Mouse (Mus musculus) forebrain, embryonic 14.5 days (tissue): Measurements from ENCODE around the gene Cep295. TPM values are rescaled to one million over a fixed set of nuclear protein-coding genes. Genes with fewer than 3 reads are reported as not detected.

Source experiments
- ATAC-seq: fragments of 200-750 bp; cut with Nextera tagmentation; 2 replicates; pipeline ENCODE4 v1.8.0; 2017; ENCODE audit warnings: mild to moderate bottlenecking, moderate library complexity
- DNase-seq: peaks from one replicate; pipeline ENCODE4 v3.0.0-alpha.2; 2015; ENCODE audit warnings: low spot score
- H3K27ac ChIP-seq: fragments of 300-500 bp; sonication (generic); 2 replicates; pipeline ENCODE4 v1.5.1; 2014; ENCODE audit warnings: low read depth, mild to moderate bottlenecking, control low read depth, low read length, moderate library complexity
- H3K27me3 ChIP-seq: fragments of 300-500 bp; sonication (generic); replicated peaks from 2 replicates; pipeline ENCODE4 v1.6.1; 2014; ENCODE audit warnings: low read length, control low read depth, mixed read lengths; ENCODE audit not compliant: control insufficient read depth, insufficient read depth
- H3K36me3 ChIP-seq: fragments of 300-500 bp; sonication (generic); 2 replicates; pipeline ENCODE4 v1.6.1; 2014; ENCODE audit warnings: low read length, control low read depth; ENCODE audit not compliant: control insufficient read depth, insufficient read depth
- H3K4me1 ChIP-seq: fragments of 300-500 bp; sonication (generic); 2 replicates; pipeline ENCODE4 v1.6.1; 2014; ENCODE audit warnings: antibody characterized with exemption, low read length, control low read depth; ENCODE audit not compliant: control insufficient read depth, insufficient read depth
- H3K4me2 ChIP-seq: fragments of 300-500 bp; sonication (generic); 2 replicates; pipeline ENCODE4 v1.6.1; 2014; ENCODE audit warnings: mild to moderate bottlenecking, control low read depth, low read length
- H3K4me3 ChIP-seq: fragments of 300-500 bp; sonication (generic); 2 replicates; pipeline ENCODE4 v1.5.1; 2014; ENCODE audit warnings: low read depth, low read length, control low read depth
- H3K9ac ChIP-seq: fragments of 300-500 bp; sonication (generic); 2 replicates; pipeline ENCODE4 v1.6.1; 2014; ENCODE audit warnings: mild to moderate bottlenecking, low read length, control low read depth, moderate library complexity
- H3K9me3 ChIP-seq: fragments of 300-500 bp; sonication (generic); replicated peaks from 2 replicates; pipeline ENCODE4 v1.6.1; 2016; ENCODE audit warnings: low read length, control low read depth, mixed read lengths; ENCODE audit not compliant: control insufficient read depth
- WGBS: fragments of 180-500 bp; shearing (Covaris S2); extraction: QIAGEN DNeasy Blood & Tissue Kit; methylation state at CpG from one replicate; pipeline ENCODE4 v1.1.7; 2014; 5-methylcytosine and 5-hydroxymethylcytosine counted together
- polyA plus RNA-seq: library from polyadenylated mRNA; unstranded; fragments of >200 nt; fragmentation: Nextera tagmentation; extraction: Ambion mirVana; gene quantifications from 2 replicates; pipeline ENCODE4 v1.2.1, GENCODE M21; 2014

Cep295 gene
- polyA plus RNA-seq, 1 experiment from 2014 or later = 16.0 TPM

- Histone ChIP-seq H3K4me2 (no peak overlapping the region), H3K27ac (no peak overlapping the region), H3K36me3 (peaks cover 79% of the 10 kb centered on the region), H3K9me3 (no peaks in the 10 kb centered on the region), H3K9ac (no peak overlapping the region), H3K4me1 (peaks cover 13% of the 10 kb centered on the region), H3K4me3 (no peak overlapping the region), H3K27me3 (no peaks in the 10 kb centered on the region)
- no peak for DNase-seq
- no peak for ATAC-seq
- WGBS = 92% methylated on average over 2 of the region's 2 CpGs
Observed at GRCm38 (mm10) chr9:15312054-15312735, 45.4 kb downstream of the Cep295 start.

GRCm38 (mm10) chr9:15310179-15310578 is 47.4 kb downstream of the Cep295 start:
- DNase-seq = no peak
- no peak for ATAC-seq

GRCm38 (mm10) chr9:15309425-15309824 is 48.2 kb downstream of the Cep295 start:
- Histone ChIP-seq H3K27me3 (no peaks in the 10 kb centered on the region), H3K4me3 (no peak overlapping the region), H3K9me3 (no peaks in the 10 kb centered on the region), H3K4me1 (peaks cover 17% of the 10 kb centered on the region), H3K27ac (no peak overlapping the region), H3K9ac (peak overlapping the region; percentile 21; the same call in 1 of the 2 replicates), H3K4me2 (peak overlapping the region; percentile 18; the same call in 1 of the 2 replicates), H3K36me3 (peaks cover 55% of the 10 kb centered on the region)
- WGBS = 84% methylated on average over 4 of the region's 4 CpGs
- ATAC-seq (no peak), DNase-seq (no peak)

More at GRCm38 (mm10) chr9:15310179-15310578, 47.4 kb downstream of the Cep295 start:
- H3K27ac ChIP-seq = no peak overlapping the region
- no peak overlapping the region for H3K9ac ChIP-seq
- peaks cover 63% of the 10 kb centered on the region for H3K36me3 ChIP-seq
- no peaks in the 10 kb centered on the region for H3K9me3 ChIP-seq
- H3K4me3 ChIP-seq = no peak overlapping the region
- no peak overlapping the region for H3K4me2 ChIP-seq
- peaks cover 17% of the 10 kb centered on the region for H3K4me1 ChIP-seq
- WGBS = 95% methylated on average over 1 of the region's 1 CpGs
- H3K27me3 ChIP-seq = no peaks in the 10 kb centered on the region

GRCm38 (mm10) chr9:15308254-15308653 is 49.3 kb downstream of the Cep295 start:
- ATAC-seq (no peak), DNase-seq (no peak)
- 53% methylated on average over 2 of the region's 2 CpGs for WGBS
- Histone ChIP-seq H3K9me3 (no peaks in the 10 kb centered on the region), H3K9ac (no peak overlapping the region), H3K4me3 (no peak overlapping the region), H3K36me3 (peaks cover 44% of the 10 kb centered on the region), H3K27ac (no peak overlapping the region), H3K27me3 (no peaks in the 10 kb centered on the region), H3K4me1 (peaks cover 17% of the 10 kb centered on the region), H3K4me2 (no peak overlapping the region; the same call in 1 of the 2 replicates)

GRCm38 (mm10) chr9:15307257-15307656 is 50.3 kb downstream of the Cep295 start:
- DNase-seq (no peak), ATAC-seq (no peak)
- Histone ChIP-seq H3K4me3 (peak overlapping the region; percentile 87), H3K4me1 (peaks cover 17% of the 10 kb centered on the region), H3K9me3 (no peaks in the 10 kb centered on the region), H3K9ac (peak overlapping the region; percentile 94), H3K36me3 (peaks cover 37% of the 10 kb centered on the region), H3K27ac (no peak overlapping the region), H3K27me3 (no peaks in the 10 kb centered on the region), H3K4me2 (peak overlapping the region; percentile 92)
- 7% methylated on average over 6 of the region's 6 CpGs for WGBS

GRCm38 (mm10) chr9:15306398-15307119 is 51.0 kb downstream of the Cep295 start, which contains the start of gene 4931406C07Rik:
Gene 4931406C07Rik, minus strand, starts transcription at chr9:15306448.
- WGBS = under 1% methylated on average over 35 of the region's 35 CpGs

GRCm38 (mm10) chr9:15305503-15306397 is 51.8 kb downstream of the Cep295 start, which contains the start of gene Taf1d:
Gene Taf1d, plus strand, starts transcription at chr9:15306214.
- WGBS = 13% methylated on average over 45 of the region's 45 CpGs
- ATAC-seq = peak; percentile 98
- peak within 1 kb of the TSS; percentile 85 for H3K27ac ChIP-seq
- H3K4me1 ChIP-seq = peaks cover 17% of the 10 kb centered on the region
- H3K9me3 ChIP-seq = no peaks in the 10 kb centered on the region
- peaks cover 25% of the 10 kb centered on the region for H3K36me3 ChIP-seq
- H3K9ac ChIP-seq = peak within 1 kb of the TSS; percentile 94
- peak; percentile 96 for DNase-seq
- H3K4me3 ChIP-seq = peak within 1 kb of the TSS; percentile 87
- peak within 1 kb of the TSS; percentile 92 for H3K4me2 ChIP-seq
- no peaks in the 10 kb centered on the region for H3K27me3 ChIP-seq

More at GRCm38 (mm10) chr9:15306398-15307119, 51.0 kb downstream of the Cep295 start, which contains the start of gene 4931406C07Rik:
- ATAC-seq (peak; percentile 88), DNase-seq (peak; percentile 55)
- Histone ChIP-seq H3K27me3 (no peaks in the 10 kb centered on the region), H3K4me2 (peak within 1 kb of the TSS; percentile 92), H3K36me3 (peaks cover 30% of the 10 kb centered on the region), H3K4me3 (peak within 1 kb of the TSS; percentile 87), H3K4me1 (peaks cover 17% of the 10 kb centered on the region), H3K9me3 (no peaks in the 10 kb centered on the region), H3K27ac (peak within 1 kb of the TSS; percentile 85), H3K9ac (peak within 1 kb of the TSS; percentile 94)

- H3K27me3 ChIP-seq = no peaks in the 10 kb centered on the region
- 74% methylated on average over 2 of the region's 2 CpGs for WGBS
- no peak for ATAC-seq
- DNase-seq = no peak
- no peak overlapping the region for H3K4me3 ChIP-seq
- H3K27ac ChIP-seq = no peak overlapping the region
- no peaks in the 10 kb centered on the region for H3K9me3 ChIP-seq
- peaks cover 10% of the 10 kb centered on the region; the same call in 1 of the 2 replicates for H3K4me1 ChIP-seq
- H3K9ac ChIP-seq = no peak overlapping the region
- no peaks in the 10 kb centered on the region for H3K36me3 ChIP-seq
- no peak overlapping the region for H3K4me2 ChIP-seq
Observed at GRCm38 (mm10) chr9:15302881-15303280, 54.7 kb downstream of the Cep295 start.
